Mouse (Mus musculus) heart, adult 2 months (tissue): ENCODE results near the gene Zic4. TPM values are rescaled to one million over a fixed set of nuclear protein-coding genes. Genes with fewer than 3 reads are reported as not detected.

Experiments
- DNase-seq, 2 experiments: peaks; one replicate each; pipeline ENCODE4 v3.0.0; 2021
- H3K27ac ChIP-seq: fragments of 200-600 bp; 2 replicates; pipeline ENCODE4 v1.8.1; 2022
- H3K27me3 ChIP-seq: fragments of 200-500 bp; 2 replicates; pipeline ENCODE4 v1.6.1; 2012; ENCODE audit warnings: mild to moderate bottlenecking, low read length, inconsistent platforms, mixed read lengths; ENCODE audit not compliant: control insufficient read depth, insufficient read depth
- H3K36me3 ChIP-seq: fragments of 200-500 bp; 2 replicates; pipeline ENCODE4 v1.6.1; 2012; ENCODE audit warnings: low read length, inconsistent platforms; ENCODE audit not compliant: control insufficient read depth, insufficient read depth
- H3K4me1 ChIP-seq: fragments of 200-500 bp; 2 replicates; pipeline ENCODE4 v1.6.1; 2011; ENCODE audit warnings: low read length; ENCODE audit not compliant: control insufficient read depth, insufficient read depth
- H3K4me3 ChIP-seq: fragments of 200-600 bp; 2 replicates; pipeline ENCODE4 v1.8.1; 2022
- H3K79me2 ChIP-seq: fragments of 200-500 bp; replicated peaks from 2 replicates; pipeline ENCODE4 v1.6.1; 2012; ENCODE audit warnings: mild to moderate bottlenecking, inconsistent platforms, low read length, moderate library complexity, mixed read lengths; ENCODE audit not compliant: control insufficient read depth, insufficient read depth
- H3K9ac ChIP-seq: fragments of 200-500 bp; 2 replicates; pipeline ENCODE4 v1.6.1; 2012; ENCODE audit warnings: low read depth, mild to moderate bottlenecking, control low read depth, inconsistent platforms, low read length, mixed read lengths
- CTCF ChIP-seq: fragments of 200-600 bp; IDR thresholded peaks from 2 replicates; pipeline ENCODE4 v1.8.1; 2022; ENCODE audit warnings: antibody characterized with exemption, mild to moderate bottlenecking, moderate library complexity
- EP300 ChIP-seq: fragments of 200-500 bp; IDR thresholded peaks from 2 replicates; pipeline ENCODE4 v1.6.1; 2011; ENCODE audit warnings: low read depth, low read length, control low read depth; ENCODE audit not compliant: insufficient read depth
- POLR2A ChIP-seq: fragments of 200-500 bp; IDR thresholded peaks from 2 replicates; pipeline ENCODE4 v1.6.1; 2011; ENCODE audit warnings: mild to moderate bottlenecking, low read depth, low read length, control low read depth; ENCODE audit not compliant: insufficient read depth
- WGBS: fragments of 180-500 bp; shearing (Covaris S2); methylation state at CpG from one replicate; pipeline ENCODE4 v1.1.7; 2018; 5-methylcytosine and 5-hydroxymethylcytosine counted together
- intact Hi-C: fragments of 180-260 bp; cut with DNase I; formaldehyde crosslinking; loops from one replicate; pipeline ENCODE4 v1.15.1; 2025
- polyA plus RNA-seq: library from polyadenylated mRNA; depleted of rRNA; stranded (reverse); fragments of >200 nt; gene quantifications from 2 replicates; pipeline ENCODE4 v1.2.3, GENCODE M21; 2012
- total RNA-seq, 2 experiments: library from RNA; stranded (reverse); gene quantifications; 2 replicates each; pipeline ENCODE4 v1.2.3; 2021

Gene Zic4
- total and polyA plus RNA-seq, 3 experiments: not detected

DNA sequence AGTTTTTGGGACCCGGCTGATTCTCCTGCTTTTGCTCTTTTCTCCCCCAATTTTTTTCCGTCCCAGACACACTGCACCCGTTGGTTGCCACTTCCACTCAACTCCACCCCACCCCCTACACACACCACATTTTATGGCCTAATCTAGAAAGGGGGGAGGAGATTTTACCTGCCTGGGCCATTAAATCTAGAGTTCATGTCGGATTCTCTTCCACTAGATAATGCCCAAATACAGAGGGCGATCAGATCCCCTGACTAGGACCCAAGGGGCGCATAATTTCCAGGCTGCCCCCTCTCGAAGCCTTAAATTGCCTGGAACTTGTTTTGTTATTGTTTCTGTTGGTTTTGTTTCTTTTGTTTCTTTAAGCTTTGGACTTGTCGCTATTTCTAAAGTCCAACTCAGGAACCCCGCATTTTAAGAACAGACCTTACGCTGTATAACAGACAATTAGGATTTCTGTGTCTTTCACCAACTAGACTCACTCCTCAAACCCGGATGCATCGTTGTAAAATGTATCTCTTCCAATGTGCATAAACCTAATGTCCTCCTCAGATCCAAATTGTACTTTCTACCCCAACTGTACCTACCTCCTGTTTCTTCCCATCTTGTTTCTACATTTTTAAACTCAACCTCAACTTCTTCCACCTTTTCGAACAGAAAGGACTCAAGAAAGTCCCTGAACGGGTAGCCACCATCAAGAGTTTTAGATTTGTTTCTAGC is 958 bp downstream of the Zic4 start:
- Histone ChIP-seq H3K79me2 (no peaks in the 10 kb centered on the region), H3K36me3 (no peaks in the 10 kb centered on the region), H3K27ac (no peak overlapping the region), H3K4me3 (no peak overlapping the region), H3K27me3 (peaks cover 36% of the 10 kb centered on the region), H3K9ac (no peak overlapping the region), H3K4me1 (no peaks in the 10 kb centered on the region)
- TF ChIP-seq POLR2A (no peak), EP300 (no peak), CTCF (no peak)
- intact Hi-C loops: no loop called here
- WGBS: 11% methylated on average over 14 of the region's 14 CpGs
- DNase-seq: no peak

- intact Hi-C loops: no loop called here
- Histone ChIP-seq H3K4me1 (no peaks in the 10 kb centered on the region), H3K27me3 (peaks cover 36% of the 10 kb centered on the region), H3K4me3 (no peak overlapping the region), H3K36me3 (no peaks in the 10 kb centered on the region), H3K9ac (no peak overlapping the region), H3K27ac (no peak overlapping the region), H3K79me2 (no peaks in the 10 kb centered on the region)
- no peak for DNase-seq
- WGBS: 4% methylated on average over 7 of the region's 7 CpGs
- no peak for TF ChIP-seq EP300
These were observed 1.6 kb downstream of the Zic4 start for GRCm38 (mm10) chr9:91363814-91364126.

DNA sequence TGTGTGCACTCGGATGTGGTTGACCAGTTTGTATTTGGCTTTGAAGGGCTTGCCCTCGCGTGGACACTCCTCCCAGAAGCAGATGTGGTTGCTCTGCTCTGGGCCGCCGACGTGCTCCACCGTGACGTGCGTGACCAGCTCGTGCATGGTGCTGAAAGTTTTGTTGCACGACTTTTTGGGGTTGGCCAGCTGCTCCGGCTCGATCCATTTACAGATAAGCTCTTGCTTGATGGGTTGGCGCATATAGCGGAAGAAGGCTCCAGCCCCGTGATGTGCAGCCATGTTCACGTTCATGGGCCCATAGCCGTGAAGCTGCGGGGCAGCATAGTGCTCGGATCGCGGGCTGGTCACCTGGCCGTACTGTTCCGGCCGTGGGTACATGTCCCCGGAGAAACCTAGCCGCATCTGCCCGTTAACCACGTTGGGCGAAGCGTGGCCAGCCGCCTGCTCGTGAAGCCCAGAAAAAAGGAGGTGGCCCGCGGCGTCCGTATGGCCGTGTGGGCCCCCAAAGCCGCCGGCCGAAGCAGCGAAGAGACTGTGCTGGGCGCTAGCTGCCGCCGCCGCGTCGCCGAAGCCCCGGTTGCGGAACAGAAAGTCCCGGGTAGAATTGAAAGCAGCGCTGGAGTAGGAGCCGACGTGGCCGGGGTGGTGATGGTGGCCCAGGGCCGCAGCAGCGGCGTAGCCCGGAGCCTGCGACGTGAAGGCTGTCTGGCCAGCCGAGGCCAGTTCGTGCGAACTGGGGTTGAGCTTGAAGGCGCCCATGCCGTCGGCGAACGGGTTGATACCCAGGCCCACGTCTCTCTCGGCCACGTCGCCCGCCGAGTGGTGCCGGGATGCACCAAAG is 2.1 kb downstream of the Zic4 start:
- no peak overlapping the region for H3K27ac ChIP-seq
- intact Hi-C loops: no loop called here

GRCm38 (mm10) chr9:91364971-91365501 is 2.8 kb downstream of the Zic4 start:
- H3K27ac ChIP-seq: no peak overlapping the region
- TF ChIP-seq CTCF (no peak), EP300 (no peak), POLR2A (no peak)
- H3K9ac ChIP-seq: no peak overlapping the region
- intact Hi-C loops: no loop called here
- no peaks in the 10 kb centered on the region for H3K4me1 ChIP-seq
- no peaks in the 10 kb centered on the region for H3K36me3 ChIP-seq
- peak overlapping the region; percentile 41; the same call in 1 of the 2 replicates for H3K4me3 ChIP-seq
- H3K79me2 ChIP-seq: no peaks in the 10 kb centered on the region
- DNase-seq: no peak
- peaks cover 37% of the 10 kb centered on the region for H3K27me3 ChIP-seq
- WGBS: 3% methylated on average over 41 of the region's 42 CpGs

More for the DNA sequence above, 2.1 kb downstream of the Zic4 start:
- Histone ChIP-seq H3K9ac (no peak overlapping the region), H3K36me3 (no peaks in the 10 kb centered on the region), H3K4me1 (no peaks in the 10 kb centered on the region), H3K4me3 (peak overlapping the region; percentile 41), H3K79me2 (no peaks in the 10 kb centered on the region), H3K27me3 (peaks cover 37% of the 10 kb centered on the region)
- WGBS: 3% methylated on average over 77 of the region's 77 CpGs
- TF ChIP-seq EP300: no peak
- TF ChIP-seq CTCF: no peak
- TF ChIP-seq POLR2A: no peak
- peak; percentile 17 to 33 for DNase-seq

DNA sequence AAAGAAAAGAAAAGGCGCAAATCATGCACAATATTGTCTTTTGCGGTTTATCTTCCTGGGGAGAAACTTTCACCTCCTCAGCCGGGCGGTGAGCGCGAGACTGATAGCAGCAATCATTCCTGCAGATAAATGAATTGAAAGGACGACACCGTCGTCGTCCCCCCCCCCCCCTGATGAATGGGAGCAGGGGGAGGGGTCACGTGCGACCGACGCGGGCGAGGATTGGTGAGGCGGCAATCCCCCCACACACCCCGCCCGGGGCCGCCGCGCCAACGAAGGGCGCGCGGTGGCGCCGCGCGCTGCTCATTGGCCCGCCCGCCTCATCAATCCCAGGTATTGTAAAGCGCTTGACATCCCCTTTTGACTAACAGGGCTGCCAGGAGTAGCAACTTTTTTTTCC is 3.5 kb downstream of the Zic4 start, which contains the start of gene Zic1:
Zic1 (minus strand) TSS at position 147 of the 400 bp plus-strand sequence.
- Histone ChIP-seq H3K4me1 (no peaks in the 10 kb centered on the region), H3K4me3 (peak within 1 kb of the TSS; percentile 41), H3K27me3 (peaks cover 37% of the 10 kb centered on the region), H3K27ac (no peak within 1 kb of the TSS), H3K36me3 (no peaks in the 10 kb centered on the region), H3K9ac (no peak within 1 kb of the TSS), H3K79me2 (no peaks in the 10 kb centered on the region)
- 3% methylated on average over 33 of the region's 33 CpGs for WGBS
- no peak for DNase-seq
- TF ChIP-seq CTCF: no peak
- TF ChIP-seq EP300: no peak
- TF ChIP-seq POLR2A: no peak
- intact Hi-C loops: no loop called here
